Mouse (Mus musculus) heart, adult 9 months (tissue): Measurements from ENCODE around the gene Eno3.
A peak's percentile ranks its signal among the peaks of the same experiment; 100 is the strongest.

Experiments
- DNase-seq, 2 experiments: peaks; one replicate each; pipeline ENCODE4 v3.0.0; 2022; ENCODE audit warnings: low spot score in 2 of 2

The Eno3 gene

DNA sequence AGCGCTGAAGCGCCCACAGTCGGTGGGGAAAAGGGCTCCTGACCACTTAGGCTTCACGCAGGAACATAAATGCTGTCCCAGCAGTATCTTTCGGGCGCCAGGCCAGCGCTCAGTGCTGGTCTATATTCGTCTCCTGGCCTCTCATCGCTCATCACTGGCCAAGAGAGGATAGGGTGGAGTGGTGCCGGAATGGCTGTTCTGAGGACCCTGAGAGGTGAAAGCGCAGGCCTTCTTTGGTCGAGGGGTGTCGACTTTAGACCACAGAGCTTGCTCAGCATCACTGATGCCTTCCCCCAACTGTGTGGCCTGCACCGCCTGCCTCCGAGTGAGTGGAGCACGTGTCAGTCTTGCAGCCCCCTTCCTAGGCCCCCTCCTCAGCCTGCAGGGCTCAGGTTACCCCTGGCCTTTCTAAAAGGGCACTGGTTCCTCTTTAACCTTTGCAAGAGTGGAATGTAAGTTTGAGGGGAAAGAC lies 510 bp upstream of the Eno3 start:
- peak; percentile 82 to 89 for DNase-seq

DNA sequence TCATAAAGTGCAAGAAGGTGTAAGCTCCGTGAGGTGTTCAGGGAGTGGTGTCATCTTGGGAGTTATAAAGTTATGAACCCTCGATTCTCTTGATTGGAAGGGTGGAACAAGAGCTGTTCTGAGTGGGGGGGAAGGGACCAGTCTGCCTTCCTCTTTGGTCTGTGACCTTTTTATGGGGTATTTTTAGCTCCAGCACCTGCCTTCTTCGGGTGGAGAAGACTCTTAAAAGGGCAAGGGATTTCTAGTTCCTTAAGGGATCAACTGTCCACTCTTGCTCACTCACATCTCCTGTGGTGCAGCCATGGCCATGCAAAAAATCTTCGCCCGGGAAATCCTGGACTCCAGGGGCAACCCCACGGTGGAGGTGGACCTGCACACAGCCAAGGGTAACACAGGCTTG lies 571 bp downstream of the Eno3 start:
- no peak for DNase-seq

DNA sequence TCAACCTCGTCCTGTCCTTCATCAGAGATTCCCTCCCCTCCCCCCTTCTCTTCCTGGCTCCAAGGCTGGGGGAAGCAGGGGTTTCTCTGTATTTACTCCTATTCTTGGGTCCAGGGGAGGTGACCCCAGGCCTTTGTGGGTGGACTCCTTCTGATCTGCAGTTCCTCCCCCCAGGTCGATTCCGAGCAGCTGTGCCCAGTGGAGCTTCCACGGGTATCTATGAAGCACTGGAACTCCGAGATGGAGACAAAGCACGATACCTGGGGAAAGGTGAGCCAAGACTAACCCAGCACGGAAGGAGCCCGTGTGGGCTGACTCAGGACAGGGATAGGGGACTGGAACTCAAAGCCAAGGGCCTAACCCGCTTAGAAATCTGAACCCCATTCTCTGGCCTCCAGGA lies 989 bp downstream of the Eno3 start:
- no peak for DNase-seq

DNA sequence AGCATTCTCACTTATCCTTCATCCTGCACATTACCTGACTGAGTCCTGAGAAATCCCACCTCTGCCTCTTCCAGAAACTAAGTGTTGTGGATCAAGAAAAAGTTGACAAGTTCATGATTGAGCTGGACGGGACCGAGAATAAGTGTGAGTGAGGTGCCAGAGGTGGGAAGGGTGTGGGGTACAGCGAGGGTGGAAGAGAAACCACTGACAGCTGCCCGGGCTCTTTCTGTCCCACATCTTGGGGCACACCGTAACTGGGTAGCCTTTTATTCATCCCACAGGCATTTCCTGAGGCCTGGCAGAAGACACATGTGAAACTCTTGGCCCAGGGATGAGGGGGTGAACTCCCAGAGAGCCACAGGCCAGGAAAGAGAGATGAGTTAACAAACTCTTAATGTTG lies 1.5 kb downstream of the Eno3 start:
- DNase-seq: no peak

DNA sequence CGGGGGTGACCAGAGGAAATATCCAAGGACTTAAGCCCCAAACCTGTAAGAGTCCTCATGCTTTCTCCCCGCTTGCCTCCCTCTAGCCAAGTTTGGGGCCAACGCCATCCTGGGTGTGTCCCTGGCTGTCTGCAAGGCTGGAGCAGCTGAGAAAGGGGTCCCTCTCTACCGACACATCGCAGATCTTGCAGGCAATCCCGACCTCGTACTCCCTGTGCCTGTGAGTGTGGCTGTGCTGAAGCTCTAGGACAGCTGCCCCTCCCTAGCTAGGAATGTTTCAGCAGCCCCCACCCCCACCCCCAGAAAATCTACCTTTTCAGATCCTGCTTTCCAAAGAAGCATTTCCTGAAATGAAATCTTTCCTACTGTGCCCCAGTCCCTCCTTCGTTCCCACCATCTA lies 1.9 kb downstream of the Eno3 start:
- DNase-seq: no peak

DNA sequence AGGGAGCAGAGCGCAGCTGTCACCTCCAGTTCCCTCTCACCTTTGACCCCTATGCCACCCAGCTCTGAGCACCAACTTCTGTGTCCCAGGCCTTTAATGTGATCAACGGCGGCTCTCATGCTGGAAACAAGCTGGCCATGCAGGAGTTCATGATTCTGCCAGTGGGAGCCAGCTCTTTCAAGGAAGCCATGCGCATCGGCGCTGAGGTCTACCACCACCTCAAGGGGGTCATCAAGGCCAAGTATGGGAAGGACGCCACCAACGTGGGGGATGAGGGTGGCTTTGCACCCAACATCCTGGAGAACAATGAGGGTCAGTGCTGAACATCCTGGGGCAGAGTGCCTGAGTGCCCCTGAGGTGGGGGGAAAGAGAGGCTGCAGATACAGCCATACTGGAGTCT lies 3.6 kb downstream of the Eno3 start:
- DNase-seq: no peak

DNA sequence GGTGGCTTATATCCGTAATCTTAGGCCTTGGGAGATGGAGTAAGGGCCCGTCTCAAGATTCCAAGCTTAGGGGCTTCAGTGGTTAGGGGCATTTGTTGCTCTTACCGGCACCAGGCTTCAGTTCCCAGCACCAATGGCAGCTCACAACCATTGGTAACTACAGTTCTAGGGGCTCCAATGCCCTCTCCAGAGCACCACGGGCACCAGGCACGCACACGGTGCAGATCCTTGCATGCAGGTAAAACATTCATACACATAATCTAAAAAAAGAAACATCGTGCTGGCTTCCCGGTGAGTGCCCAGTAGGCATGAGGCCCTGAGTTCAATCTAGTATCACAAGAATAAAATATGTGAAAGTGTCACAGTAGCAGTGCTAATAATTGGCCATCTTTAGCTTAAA lies 6.1 kb downstream of the Eno3 start:
- no peak for DNase-seq

DNA sequence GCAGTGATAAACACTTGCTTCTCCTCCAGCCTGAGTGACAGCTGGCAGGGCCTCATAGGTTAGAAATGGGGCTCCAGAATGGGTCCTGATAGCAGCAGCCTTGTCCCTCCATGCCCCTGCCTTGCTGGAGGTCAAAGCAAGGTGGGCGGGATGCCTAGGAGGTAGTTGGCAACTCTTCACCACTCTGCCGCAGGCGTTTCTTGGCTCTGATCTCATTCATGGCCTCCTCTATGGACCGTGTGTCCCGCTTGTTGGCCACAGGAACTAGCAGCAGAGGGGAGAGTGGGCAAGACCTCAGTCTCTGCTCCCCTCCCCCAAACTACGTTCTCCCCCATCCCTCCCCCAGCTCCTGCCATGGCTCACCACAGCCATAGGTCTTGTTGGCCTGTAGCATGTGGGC lies 7.0 kb downstream of the Eno3 start:
- DNase-seq: peak; percentile 62 to 73

DNA sequence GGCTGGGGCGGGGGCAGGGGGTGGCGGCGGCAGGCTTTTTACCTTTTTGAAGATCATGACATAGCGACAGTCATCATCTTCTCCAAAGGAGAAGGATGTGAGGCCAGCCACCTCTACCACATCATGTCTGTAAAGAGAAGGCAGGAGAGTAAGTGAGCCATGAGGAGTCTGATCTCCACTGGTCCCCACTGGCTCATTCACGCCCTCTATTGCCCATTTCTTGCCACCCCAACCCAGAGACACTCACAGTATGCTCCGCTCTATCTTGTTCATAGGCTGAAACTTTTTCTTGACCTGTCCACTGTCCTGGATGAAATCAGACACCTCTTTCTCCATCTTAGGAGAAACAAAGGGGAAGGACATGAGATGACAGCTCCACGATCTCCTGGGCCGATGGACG lies 7.7 kb downstream of the Eno3 start:
- DNase-seq: no peak

DNA sequence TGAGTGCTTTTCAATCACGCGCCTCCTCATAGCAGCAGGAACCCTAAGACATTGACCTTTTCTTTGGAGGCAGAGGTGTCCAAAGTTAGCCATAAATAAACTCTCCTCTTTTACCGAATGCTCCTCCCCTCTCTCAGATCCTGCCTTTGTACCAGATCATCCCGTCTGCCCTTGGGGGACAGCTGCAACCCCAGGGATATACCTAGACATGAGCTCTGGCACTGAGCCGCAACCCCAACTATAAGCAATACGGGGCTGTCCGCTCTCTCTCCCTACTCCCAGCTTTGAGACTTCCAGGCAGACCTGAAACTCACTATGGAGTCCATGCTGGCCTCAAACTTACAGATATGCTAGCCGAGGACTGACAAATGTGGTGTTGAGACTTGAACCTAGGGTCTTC lies 9.7 kb downstream of the Eno3 start:
- DNase-seq: no peak

DNA sequence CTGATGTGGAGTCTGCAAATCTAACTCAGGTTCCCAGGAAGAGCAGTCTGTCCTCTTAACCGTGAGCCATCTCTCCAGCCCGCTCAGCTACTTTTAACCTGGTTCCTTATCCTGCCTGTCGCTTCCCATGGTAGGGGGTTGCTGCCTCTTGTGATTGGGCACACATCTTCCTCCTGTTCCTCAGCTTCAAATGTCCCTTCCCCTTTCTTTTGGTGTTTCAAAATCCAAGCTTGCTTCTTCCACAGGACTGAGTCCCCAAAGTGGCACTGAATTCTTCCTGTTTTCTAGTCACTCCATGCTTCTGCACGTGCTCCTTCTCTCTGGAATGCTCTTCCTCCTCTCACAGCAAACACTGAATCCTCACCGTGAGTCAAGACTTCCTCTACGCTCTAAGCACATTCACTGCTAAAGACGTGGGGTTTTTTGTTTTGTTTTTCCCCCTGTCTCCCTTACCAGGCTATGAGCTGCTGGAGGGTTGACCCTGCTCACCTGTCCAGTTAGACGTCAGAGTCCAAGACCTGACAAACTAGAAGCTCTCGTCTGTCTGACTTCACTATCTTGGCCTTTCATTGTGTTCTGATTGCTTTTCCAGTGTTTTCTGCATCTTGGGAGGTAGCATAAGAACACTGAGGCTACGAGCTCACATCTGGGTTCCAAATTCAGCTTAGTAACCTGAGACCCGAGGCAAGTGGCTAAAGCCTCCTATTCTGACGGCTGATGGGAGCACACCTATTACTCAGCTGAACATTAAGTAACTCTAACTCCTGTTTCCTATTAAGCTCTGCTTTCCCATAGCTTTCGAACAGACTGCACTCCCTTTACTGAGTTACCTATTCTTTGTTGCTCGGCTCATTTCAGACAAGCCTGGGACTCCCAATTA lies 10.5 kb downstream of the Eno3 start:
- DNase-seq: no peak

DNA sequence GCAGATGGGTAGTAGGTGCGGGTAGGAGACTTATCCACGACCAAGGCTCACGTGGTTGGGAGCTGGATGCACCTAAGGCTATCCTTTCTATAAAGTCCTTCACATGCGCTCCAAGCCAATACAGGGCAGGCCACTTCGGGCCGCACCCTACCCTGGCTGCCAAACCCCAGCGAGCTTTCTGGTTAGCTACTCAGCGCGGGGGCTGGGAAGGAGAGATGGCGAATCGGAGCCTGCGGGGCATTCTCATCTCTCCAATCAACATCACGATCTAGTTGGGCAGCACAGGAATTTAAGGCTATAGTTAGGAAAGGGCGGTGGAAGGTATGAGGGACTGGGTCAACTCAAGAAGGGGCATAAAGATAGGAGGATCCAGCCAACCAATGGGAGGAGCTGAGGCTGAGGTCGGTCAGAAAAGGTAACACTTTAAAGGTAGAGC lies 11.4 kb downstream of the Eno3 start:
- no peak for DNase-seq

DNA sequence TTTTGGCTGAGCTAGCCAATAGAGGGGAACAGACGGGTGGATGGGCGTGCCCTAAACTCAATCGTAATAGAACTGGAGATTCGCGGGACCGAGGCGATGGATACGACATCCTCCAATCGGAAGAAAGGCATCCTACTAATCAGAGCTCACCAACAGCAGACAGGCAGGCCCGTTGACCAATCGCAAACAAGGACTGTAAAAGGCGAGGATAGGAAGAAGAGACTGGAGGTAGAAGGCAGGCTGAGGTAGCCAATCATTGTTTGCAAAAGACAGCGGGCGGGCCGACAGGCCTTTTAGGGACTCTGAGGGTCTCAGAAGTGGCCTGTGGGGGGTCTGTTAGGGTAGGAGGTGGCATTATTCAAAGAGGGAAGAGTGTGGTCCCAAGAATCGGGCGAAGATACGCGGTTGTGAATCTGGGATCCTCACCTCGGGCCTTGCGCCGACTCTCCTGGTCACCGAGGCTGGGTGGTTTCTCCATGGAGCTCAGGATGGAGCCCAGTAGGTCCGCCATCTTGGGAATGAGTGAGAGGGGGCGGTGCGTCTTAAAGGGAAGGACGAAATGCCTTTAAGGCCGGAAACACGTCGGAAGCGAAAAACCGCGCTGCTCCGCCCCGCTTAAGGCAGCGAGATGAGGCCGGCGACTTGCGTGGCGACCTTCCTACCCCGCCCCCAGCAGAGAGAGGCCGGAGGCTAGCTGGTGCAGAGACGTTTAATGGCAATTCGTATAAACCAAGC lies 11.9 kb downstream of the Eno3 start, which contains the start of gene Spag7:
Gene Spag7, minus strand, starts transcription at position 646 of the 735 bp plus-strand sequence.
- DNase-seq: peak; percentile 99 to 100

DNA sequence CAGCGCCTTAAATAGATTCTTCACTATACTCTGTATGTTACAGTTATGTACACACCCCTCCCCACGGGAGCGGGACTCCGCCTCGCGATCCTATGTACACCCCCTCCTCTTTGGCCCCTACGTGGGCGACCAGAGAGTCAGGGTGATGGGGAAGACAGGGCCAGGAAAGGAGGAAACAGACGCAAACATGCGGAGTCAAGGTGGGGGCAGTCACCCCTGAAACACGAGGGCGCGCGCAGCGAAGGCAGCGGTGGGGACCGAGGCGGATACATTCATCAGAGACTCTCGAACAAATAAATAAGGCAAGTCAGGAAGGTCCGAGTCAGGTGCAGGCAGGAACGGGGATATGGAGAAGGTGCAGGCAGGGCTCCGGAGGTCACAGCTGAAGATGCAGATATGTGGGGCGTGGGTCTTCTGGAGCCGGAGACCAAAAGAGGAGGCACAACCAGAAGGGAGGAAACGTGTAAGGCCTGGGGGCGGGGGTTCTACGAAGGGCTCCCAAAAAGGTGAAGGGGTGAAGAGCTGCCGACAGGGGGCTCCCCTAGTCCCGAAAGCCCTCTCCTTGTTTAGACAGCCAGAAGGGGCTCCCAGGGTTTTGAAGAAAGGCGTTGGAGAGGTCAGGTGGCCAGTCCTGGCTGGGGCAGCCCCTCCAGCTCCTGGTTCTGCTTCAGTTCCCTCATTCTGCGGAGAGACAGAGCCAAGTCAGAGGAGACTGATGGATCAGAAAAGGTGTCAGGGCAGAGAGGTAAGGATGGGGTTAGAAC lies 12.8 kb downstream of the Eno3 start:
- DNase-seq: peak; percentile 74 to 75

DNA sequence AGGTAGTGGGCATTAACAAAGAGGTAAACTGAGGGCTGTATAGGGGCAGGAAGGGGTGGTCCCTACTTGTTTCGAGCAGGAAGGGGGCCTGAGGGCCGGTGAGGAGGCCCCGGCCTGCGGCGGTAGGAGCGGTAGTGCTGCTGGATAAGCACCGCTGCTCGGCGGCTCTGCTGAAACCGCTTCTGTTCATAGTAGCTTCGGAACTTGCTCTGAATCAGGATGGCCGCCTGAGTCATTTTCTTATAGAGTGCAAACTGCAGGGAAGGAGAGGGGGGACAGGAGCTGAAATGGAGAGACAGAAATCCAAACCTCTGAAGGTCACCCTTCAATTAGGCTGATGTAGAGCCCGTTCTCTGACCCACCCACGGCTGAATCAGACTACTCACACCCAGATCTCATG lies 13.5 kb downstream of the Eno3 start:
- no peak for DNase-seq

DNA sequence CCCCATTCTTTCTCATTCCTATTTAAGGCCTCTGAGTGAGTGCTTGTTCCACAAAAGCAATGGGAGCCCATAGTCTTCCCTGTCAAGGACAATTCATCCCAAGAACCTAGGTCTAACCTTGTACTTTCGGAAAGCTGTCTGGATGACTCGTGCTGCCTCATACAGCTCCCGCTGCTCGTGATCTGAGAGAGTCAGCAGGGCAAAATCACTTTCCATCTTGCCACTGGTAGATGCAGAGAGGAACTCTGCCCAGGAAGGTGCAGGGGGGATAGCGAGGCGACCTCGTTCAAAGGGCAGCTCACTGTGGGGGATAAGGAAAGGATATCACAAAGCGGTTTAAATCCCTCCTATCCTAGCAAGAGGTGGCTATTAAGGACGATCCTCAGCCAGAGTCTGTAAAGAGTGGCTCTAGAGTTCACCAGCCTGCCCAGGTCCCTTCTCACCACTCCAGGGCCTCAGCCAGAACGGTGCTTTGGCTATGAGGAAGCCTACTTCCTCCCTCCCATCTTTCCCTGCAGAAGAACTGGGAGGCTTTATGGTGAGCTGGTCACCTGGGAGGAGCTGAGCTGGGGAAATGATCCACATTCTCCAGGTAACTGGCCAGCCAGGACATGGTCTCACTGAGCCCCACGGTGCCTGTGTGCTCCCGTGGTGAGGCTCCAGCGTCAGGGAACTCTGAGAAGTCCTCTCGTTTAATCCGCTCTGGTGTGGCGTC lies 14.5 kb downstream of the Eno3 start:
- DNase-seq: no peak

DNA sequence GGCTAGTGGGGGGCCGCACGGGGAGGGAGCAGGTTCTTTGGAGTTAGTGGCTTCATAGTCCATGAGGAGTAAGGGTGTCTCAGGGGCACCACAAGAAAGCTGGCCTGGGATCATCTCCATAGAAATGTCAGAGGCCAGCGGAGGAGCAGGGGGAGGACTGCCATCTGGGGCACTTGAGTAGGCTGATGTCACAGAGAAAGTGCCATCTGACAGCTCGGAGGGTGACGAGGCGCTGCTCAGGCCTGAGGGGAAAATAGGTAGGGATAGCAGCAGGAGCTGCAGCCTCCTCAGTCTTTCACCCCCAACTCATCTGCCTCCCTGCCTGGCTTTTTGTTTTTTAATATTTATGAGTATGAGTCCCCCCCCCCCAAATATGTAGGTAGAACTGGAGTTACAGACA lies 17.0 kb downstream of the Eno3 start:
- no peak for DNase-seq

DNA sequence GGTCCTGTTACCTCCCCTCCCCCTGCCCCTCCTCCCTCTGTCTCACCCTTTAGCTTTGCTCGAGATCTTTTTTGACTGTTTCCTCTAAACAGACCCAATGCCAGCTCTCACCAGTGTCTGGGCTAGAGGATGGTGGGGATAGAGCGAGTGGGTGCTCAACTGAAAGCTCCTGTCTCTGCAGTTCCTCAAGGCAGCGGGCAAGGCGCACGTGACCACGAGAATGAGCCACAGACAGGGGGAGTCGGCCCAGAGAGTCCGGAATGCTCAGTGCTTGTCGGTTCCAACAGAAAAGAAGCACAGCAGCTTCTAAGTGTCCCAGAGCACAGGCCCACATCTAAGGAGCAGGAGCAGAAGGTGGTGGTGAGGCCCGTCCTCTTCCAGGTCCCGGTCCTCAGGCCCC lies 17.5 kb downstream of the Eno3 start:
- no peak for DNase-seq

DNA sequence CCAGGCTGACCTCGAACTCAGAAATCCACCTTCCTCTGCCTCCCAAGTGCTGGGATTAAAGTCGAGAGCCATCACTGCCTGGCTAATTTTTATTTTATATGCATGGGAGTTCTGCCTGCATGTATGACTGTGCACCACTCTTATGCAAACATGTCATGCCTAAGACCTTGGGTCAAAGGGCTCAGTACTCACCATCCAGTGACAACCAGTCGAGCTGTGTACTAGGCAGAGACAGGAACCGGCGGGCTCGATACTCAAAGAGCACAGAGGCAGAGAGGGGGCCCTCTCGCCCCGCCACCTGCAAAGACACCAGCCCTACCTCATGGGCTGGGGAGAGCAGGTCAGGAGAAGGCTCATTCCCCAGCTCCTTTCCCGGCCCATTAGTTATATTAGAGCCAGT lies 21.1 kb downstream of the Eno3 start:
- DNase-seq: no peak

DNA sequence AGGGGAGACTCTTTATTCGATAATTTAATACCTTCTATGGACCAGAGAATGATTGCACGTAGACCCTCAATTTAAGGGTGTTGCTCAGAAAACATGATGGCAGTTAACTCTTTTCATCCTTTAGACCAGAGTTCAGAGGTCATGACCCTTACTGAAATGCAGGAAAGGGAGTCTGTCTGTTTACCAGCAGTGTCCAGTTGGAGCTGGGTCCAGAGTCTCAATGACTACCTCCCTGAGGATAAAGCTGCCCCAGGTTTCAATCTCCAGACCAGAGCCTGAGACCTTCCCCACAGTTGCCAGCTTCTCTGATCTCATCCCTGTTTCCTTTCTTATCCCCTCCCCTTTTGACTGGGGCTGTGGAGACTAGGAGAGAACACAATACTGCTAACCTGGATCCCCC lies 21.6 kb downstream of the Eno3 start:
- DNase-seq: no peak

DNA sequence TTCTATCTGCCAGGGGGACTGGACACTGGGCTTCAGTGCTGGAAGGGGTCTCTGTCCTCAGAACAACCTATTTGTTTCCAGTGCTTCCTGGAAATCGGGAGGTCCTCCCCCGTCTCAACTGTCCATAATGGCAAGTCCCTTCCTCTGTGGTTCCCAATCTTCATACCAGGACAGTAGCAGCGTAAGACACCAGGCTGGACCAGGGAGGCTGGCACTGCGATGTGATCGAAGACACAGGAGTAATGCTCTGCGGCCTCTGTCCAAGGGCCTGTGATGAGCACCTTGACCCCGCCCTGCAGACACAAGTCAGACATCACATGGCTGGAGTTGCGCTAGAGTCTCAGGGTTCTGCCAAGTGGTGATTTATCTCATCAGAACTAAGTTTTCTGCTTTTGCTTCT lies 22.4 kb downstream of the Eno3 start:
- no peak for DNase-seq

DNA sequence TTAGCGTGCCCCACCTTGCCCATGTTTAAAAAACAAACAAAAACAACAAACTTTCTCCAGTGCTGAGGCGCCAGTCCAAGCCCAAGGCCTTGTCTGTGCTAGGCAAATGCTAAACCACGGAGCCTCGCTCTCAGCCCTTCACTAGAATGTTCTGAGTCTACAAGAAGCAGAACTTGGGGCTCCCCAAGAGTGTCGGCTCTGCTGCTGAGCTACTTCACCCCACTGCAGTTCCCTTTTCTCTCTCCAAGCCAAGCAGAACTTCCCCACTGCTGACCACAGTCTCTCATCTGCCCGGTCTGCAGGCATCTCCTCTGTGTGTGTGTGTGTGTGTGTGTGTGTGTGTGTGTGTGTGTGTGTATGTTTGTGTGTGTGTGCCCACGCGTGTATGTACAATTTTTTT lies 22.9 kb downstream of the Eno3 start:
- no peak for DNase-seq
